Mouse (Mus musculus) heart, postnatal 0 days (tissue): Measurements from ENCODE around the gene Ttll6. TPM values are rescaled to one million over a fixed set of nuclear protein-coding genes. Genes with fewer than 3 reads are reported as not detected.
A peak's percentile ranks its signal among the peaks of the same experiment; 100 is the strongest.

Experiments used
- ATAC-seq: fragments of 200-750 bp; cut with Nextera tagmentation; 2 replicates; pipeline ENCODE4 v1.8.0; 2017; ENCODE audit warnings: low read depth, moderate number of reproducible peaks, moderate library complexity; ENCODE audit not compliant: insufficient read depth
- DNase-seq: peaks from one replicate; pipeline ENCODE4 v3.0.0-alpha.2; 2016; ENCODE audit warnings: low spot score
- H3K27ac ChIP-seq: fragments of 300-500 bp; sonication (generic); 2 replicates; pipeline ENCODE4 v1.5.1; 2014; ENCODE audit warnings: low read depth, mild to moderate bottlenecking
- H3K27me3 ChIP-seq: fragments of 300-500 bp; sonication (generic); 2 replicates; pipeline ENCODE4 v1.6.1; 2014; ENCODE audit warnings: low read length, mixed read lengths; ENCODE audit not compliant: control insufficient read depth, insufficient read depth
- H3K36me3 ChIP-seq: fragments of 300-500 bp; sonication (generic); replicated peaks from 2 replicates; pipeline ENCODE4 v1.6.1; 2014; ENCODE audit warnings: low read length, mixed read lengths; ENCODE audit not compliant: control insufficient read depth, insufficient read depth
- H3K4me1 ChIP-seq: fragments of 300-500 bp; sonication (generic); 2 replicates; pipeline ENCODE4 v1.6.1; 2014; ENCODE audit warnings: antibody characterized with exemption; ENCODE audit not compliant: control insufficient read depth, insufficient read depth
- H3K4me2 ChIP-seq: fragments of 300-500 bp; sonication (generic); 2 replicates; pipeline ENCODE4 v1.6.1; 2014; ENCODE audit warnings: low read depth, mild to moderate bottlenecking, low read length, moderate library complexity
- H3K4me3 ChIP-seq: fragments of 300-500 bp; sonication (generic); 2 replicates; pipeline ENCODE4 v1.5.1; 2014; ENCODE audit warnings: low read depth, low read length
- H3K9ac ChIP-seq: fragments of 300-500 bp; sonication (generic); replicated peaks from 2 replicates; pipeline ENCODE4 v1.6.1; 2014; ENCODE audit warnings: low read depth, low read length, mixed read lengths
- H3K9me3 ChIP-seq: fragments of 300-500 bp; sonication (generic); replicated peaks from 2 replicates; pipeline ENCODE4 v1.6.1; 2016; ENCODE audit warnings: low read length; ENCODE audit not compliant: control insufficient read depth
- CTCF ChIP-seq: IDR thresholded peaks from 2 replicates; pipeline ENCODE4 v1.5.1; 2016; ENCODE audit warnings: antibody characterized with exemption, control low read depth, low read depth
- EP300 ChIP-seq: IDR thresholded peaks from 2 replicates; pipeline ENCODE4 v1.6.1; 2016; ENCODE audit warnings: antibody characterized with exemption, low read depth
- WGBS: fragments of 180-500 bp; shearing (Covaris S2); extraction: QIAGEN DNeasy Blood & Tissue Kit; methylation state at CpG from one replicate; pipeline ENCODE4 v1.1.7; 2014; 5-methylcytosine and 5-hydroxymethylcytosine counted together
- polyA plus RNA-seq: library from polyadenylated mRNA; unstranded; fragments of >200 nt; fragmentation: Nextera tagmentation; extraction: Ambion mirVana; gene quantifications from 2 replicates; pipeline ENCODE4 v1.2.1, GENCODE M21; 2015
- total RNA-seq: library from RNA; depleted of rRNA; stranded (reverse); fragments of >200 nt; gene quantifications from 2 replicates; pipeline ENCODE4 v1.2.3, GENCODE M21; 2014; ENCODE audit warnings: low replicate concordance; rRNA removed

Gene Ttll6
- total and polyA plus RNA-seq, 2 experiments from 2014 or later = not detected

DNA sequence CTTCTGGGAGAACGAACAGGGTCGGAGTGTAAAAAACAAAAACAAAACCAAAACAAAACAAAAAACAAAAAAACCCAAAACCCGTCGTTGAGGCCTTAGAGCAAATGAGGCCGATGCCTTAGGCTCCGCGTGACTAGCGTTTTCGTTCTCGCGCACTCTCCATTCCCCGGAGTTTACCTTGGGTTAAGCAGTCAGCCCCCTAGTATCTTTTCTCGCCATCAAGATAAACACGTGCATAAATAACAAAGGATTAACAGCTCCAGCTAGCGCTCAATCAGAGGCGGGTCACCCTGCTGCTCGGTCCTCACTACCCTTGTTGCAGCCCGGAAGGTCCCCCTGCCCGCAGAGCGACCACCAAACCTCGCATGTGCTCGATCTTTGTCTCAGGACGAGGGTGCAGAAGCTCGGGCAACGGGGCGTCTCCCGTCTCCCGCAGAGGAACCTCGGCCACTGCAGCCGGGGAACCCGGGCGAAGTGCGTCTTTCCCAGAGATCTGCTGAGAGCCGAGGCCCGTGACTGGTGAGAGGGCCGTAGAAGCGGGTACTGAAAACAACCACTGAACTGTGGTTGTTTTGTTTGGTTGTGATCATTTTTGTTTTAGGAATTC is 69.7 kb downstream of the Ttll6 start:
- no peak for ATAC-seq
- Histone ChIP-seq H3K9me3 (no peaks in the 10 kb centered on the region), H3K36me3 (no peaks in the 10 kb centered on the region), H3K9ac (no peak overlapping the region), H3K27ac (no peak overlapping the region), H3K4me3 (no peak overlapping the region), H3K27me3 (peaks cover 100% of the 10 kb centered on the region), H3K4me1 (no peaks in the 10 kb centered on the region), H3K4me2 (0 out of 2 replicates have a peak overlapping the region, but pooled peaks have one; percentile 5)
- 2% methylated on average over 37 of the region's 37 CpGs for WGBS
- no peak for DNase-seq
- TF ChIP-seq CTCF = no peak
- TF ChIP-seq EP300 = no peak

GRCm38 (mm10) chr11:96203789-96204186 is 70.2 kb downstream of the Ttll6 start:
- Histone ChIP-seq H3K4me2 (no peak overlapping the region), H3K27ac (no peak overlapping the region), H3K9me3 (no peaks in the 10 kb centered on the region), H3K4me3 (no peak overlapping the region), H3K9ac (no peak overlapping the region), H3K4me1 (no peaks in the 10 kb centered on the region), H3K36me3 (no peaks in the 10 kb centered on the region), H3K27me3 (peaks cover 100% of the 10 kb centered on the region)
- TF ChIP-seq CTCF (no peak), EP300 (no peak)
- WGBS = 3% methylated on average over 16 of the region's 16 CpGs
- DNase-seq = no peak
- ATAC-seq = no peak

DNA sequence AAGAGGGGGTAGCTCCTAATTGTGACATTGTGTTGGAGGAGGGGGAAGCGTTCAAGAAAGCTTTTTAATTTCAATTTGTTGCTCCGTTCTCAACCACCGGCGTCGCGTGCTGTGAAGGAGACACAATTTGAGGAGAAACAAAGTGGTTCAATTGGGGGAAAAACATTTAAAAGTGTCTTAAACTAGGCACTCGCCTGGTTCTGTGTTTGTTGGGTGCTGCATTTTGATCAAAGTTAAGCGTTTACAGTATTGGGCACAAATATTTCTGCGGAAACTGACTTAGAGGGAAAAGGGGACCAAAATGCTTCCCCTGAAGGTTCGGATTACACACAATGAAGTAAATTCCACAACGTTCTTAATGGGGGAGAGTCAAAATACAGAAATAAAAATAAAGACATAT is 70.8 kb downstream of the Ttll6 start:
- ATAC-seq = no peak
- Histone ChIP-seq H3K27ac (no peak overlapping the region), H3K9me3 (no peaks in the 10 kb centered on the region), H3K4me2 (no peak overlapping the region), H3K27me3 (peaks cover 99% of the 10 kb centered on the region), H3K9ac (no peak overlapping the region), H3K4me1 (no peaks in the 10 kb centered on the region), H3K4me3 (no peak overlapping the region), H3K36me3 (no peaks in the 10 kb centered on the region)
- no peak for DNase-seq
- under 1% methylated on average over 11 of the region's 11 CpGs for WGBS
- TF ChIP-seq EP300 (no peak), CTCF (no peak)

GRCm38 (mm10) chr11:96205426-96206131 is 72.0 kb downstream of the Ttll6 start:
- H3K36me3 ChIP-seq = no peaks in the 10 kb centered on the region
- no peak overlapping the region for H3K4me2 ChIP-seq
- peaks cover 97% of the 10 kb centered on the region for H3K27me3 ChIP-seq
- no peaks in the 10 kb centered on the region for H3K4me1 ChIP-seq
- DNase-seq (no peak), ATAC-seq (no peak)
- H3K27ac ChIP-seq = no peak overlapping the region
- TF ChIP-seq CTCF (no peak), EP300 (no peak)
- no peaks in the 10 kb centered on the region for H3K9me3 ChIP-seq
- H3K4me3 ChIP-seq = no peak overlapping the region
- WGBS = 6% methylated on average over 15 of the region's 15 CpGs
- H3K9ac ChIP-seq = no peak overlapping the region

Other genes starting within 250 kb of the Ttll6 start
- not detected in 2 replicates for gene B4galnt2, start 218.9 kb upstream of the Ttll6 start, total RNA-seq
- gene B4galnt2, start 218.9 kb upstream of the Ttll6 start, polyA plus RNA-seq = 0.07 TPM in 1 of 2 replicates, not detected in the other
- gene Igf2bp1, start 127.8 kb upstream of the Ttll6 start, total RNA-seq = 3.4 and 10.4 TPM in 2 replicates
- 4.5 and 5.6 TPM in 2 replicates for gene Igf2bp1, start 127.8 kb upstream of the Ttll6 start, polyA plus RNA-seq
- not detected in 2 replicates for gene Gip, start 109.2 kb upstream of the Ttll6 start, total RNA-seq
- not detected in 2 replicates for gene Gip, start 109.2 kb upstream of the Ttll6 start, polyA plus RNA-seq
- gene Snf8, start 98.9 kb upstream of the Ttll6 start, total RNA-seq = 24.0 and 25.2 TPM in 2 replicates
- gene Snf8, start 98.9 kb upstream of the Ttll6 start, polyA plus RNA-seq = 59.4 and 63.0 TPM in 2 replicates
- gene Ube2z, start 68.4 kb upstream of the Ttll6 start, total RNA-seq = 42.4 and 44.4 TPM in 2 replicates
- gene Ube2z, start 68.4 kb upstream of the Ttll6 start, polyA plus RNA-seq = 19.3 and 20.0 TPM in 2 replicates
- 4,197 and 4,922 TPM in 2 replicates for gene Atp5g1, start 58.1 kb upstream of the Ttll6 start, total RNA-seq
- gene Atp5g1, start 58.1 kb upstream of the Ttll6 start, polyA plus RNA-seq = 4,840 and 4,941 TPM in 2 replicates
- not detected in 2 replicates for gene Calcoco2, start 21.8 kb upstream of the Ttll6 start, total RNA-seq
- gene Calcoco2, start 21.8 kb upstream of the Ttll6 start, polyA plus RNA-seq = not detected in 2 replicates
- gene Hoxb13, start 60.5 kb downstream of the Ttll6 start, total RNA-seq = not detected in 2 replicates
- not detected in 2 replicates for gene Hoxb13, start 60.5 kb downstream of the Ttll6 start, polyA plus RNA-seq
- gene Hoxb9, start 137.7 kb downstream of the Ttll6 start, total RNA-seq = not detected in 2 replicates
- gene Hoxb9, start 137.7 kb downstream of the Ttll6 start, polyA plus RNA-seq = not detected in 2 replicates
- not detected in 2 replicates for gene Hoxb8, start 148.1 kb downstream of the Ttll6 start, total RNA-seq
- gene Hoxb8, start 148.1 kb downstream of the Ttll6 start, polyA plus RNA-seq = not detected in 2 replicates
- not detected in 2 replicates for gene Hoxb7, start 152.8 kb downstream of the Ttll6 start, total RNA-seq
- 0.20 TPM in 1 of 2 replicates, not detected in the other for gene Hoxb7, start 152.8 kb downstream of the Ttll6 start, polyA plus RNA-seq
- gene Hoxb6, start 158.7 kb downstream of the Ttll6 start, total RNA-seq = not detected in 2 replicates
- not detected in 2 replicates for gene Hoxb6, start 158.7 kb downstream of the Ttll6 start, polyA plus RNA-seq
- gene Hoxb5, start 169.6 kb downstream of the Ttll6 start, total RNA-seq = 0.19 TPM in 1 of 2 replicates, not detected in the other
- 0.08 and 0.25 TPM in 2 replicates for gene Hoxb5, start 169.6 kb downstream of the Ttll6 start, polyA plus RNA-seq
- gene Hoxb4, start 184.5 kb downstream of the Ttll6 start, total RNA-seq = 0.39 and 2.3 TPM in 2 replicates
- gene Hoxb4, start 184.5 kb downstream of the Ttll6 start, polyA plus RNA-seq = 0.19 and 0.25 TPM in 2 replicates
- 0.08 and 0.66 TPM in 2 replicates for gene Hoxb3, start 189.5 kb downstream of the Ttll6 start, total RNA-seq
- gene Hoxb3, start 189.5 kb downstream of the Ttll6 start, polyA plus RNA-seq = 0.15 and 0.32 TPM in 2 replicates
- 1.9 and 3.2 TPM in 2 replicates for gene Hoxb2, start 216.7 kb downstream of the Ttll6 start, total RNA-seq
- 0.97 and 1.8 TPM in 2 replicates for gene Hoxb2, start 216.7 kb downstream of the Ttll6 start, polyA plus RNA-seq
- not detected in 2 replicates for gene Hoxb1, start 232.0 kb downstream of the Ttll6 start, total RNA-seq
- not detected in 2 replicates for gene Hoxb1, start 232.0 kb downstream of the Ttll6 start, polyA plus RNA-seq